Mouse (Mus musculus) heart, postnatal 0 days (tissue): ENCODE data around the gene Gpatch1.

ENCODE experiments used
- CTCF ChIP-seq: IDR thresholded peaks from 2 replicates; pipeline ENCODE4 v1.5.1; 2016; ENCODE audit warnings: antibody characterized with exemption, control low read depth, low read depth
- EP300 ChIP-seq: IDR thresholded peaks from 2 replicates; pipeline ENCODE4 v1.6.1; 2016; ENCODE audit warnings: antibody characterized with exemption, low read depth

DNA sequence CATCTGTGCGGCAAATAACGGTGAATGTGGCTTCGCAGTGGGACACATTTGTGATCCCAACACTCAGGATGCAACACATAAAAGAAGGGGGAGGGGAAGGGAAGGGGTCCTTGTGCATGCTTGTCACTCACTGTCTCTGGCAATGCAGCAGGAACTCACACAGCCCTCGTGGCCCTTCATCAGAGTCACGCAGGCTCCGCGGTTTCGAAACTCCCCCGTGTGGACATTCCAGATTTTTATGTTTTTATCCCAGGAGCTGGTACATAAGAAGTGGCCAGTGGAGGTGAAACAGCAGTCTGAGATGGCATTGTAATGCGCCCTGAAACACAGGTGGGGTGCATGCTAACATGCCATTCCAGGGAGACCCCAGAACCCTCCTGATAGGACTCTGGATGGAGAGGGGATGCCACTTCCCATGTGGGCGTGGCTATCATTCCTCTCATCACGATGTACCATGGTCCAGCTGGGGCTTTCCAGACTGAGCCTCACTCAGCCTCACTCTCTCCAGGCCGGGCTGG, 66.1 kb downstream of the Gpatch1 start:
- TF ChIP-seq EP300 (no peak), CTCF (peak; percentile 22)
